Mouse (Mus musculus): Measurements from ENCODE around the gene Sumo1. TPM values are rescaled to one million over a fixed set of nuclear protein-coding genes. Genes with fewer than 3 reads are reported as not detected.

Sumo1 gene
- polyA plus RNA-seq, 1 experiment from 2014 or later = 359 TPM

DNA sequence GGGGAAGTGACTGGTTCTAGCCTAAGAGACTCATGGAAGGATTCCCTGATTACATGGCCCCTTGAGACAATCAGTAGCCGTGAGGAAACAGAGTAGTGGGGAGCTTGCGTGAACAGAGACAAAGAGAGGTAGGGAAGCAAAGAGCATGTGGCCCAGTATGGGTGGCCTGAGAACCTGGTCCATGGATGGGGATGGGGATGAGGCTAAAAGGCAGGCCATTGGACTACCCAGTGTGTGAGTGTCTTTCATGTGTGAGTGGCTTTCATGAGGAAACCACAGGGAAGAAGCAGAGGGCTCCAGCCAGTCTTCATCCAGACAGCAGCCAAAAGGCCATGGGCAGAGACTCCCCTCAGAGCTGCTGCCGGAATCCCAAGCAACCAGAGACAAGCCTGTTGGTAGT, 96.8 kb downstream of the Sumo1 start:
- ATAC-seq (ENCODE audit: low FRiP score) (0 out of 2 replicates have a peak, but pooled peaks have one; percentile 18), DNase-seq (ENCODE audit: low spot score) (no peak)
- Histone ChIP-seq H3K27me3 (ENCODE audit: control insufficient read depth, insufficient read depth, low read length) (no peaks in the 10 kb centered on the region), H3K27ac (peak overlapping the region; percentile 89), H3K4me1 (replicated peaks; ENCODE audit: control insufficient read depth, insufficient read depth, low read length) (peaks cover 10% of the 10 kb centered on the region), H3K4me3 (replicated peaks; ENCODE audit: low read length) (no peak overlapping the region), H3K9ac (peak overlapping the region; percentile 59), H3K36me3 (replicated peaks; ENCODE audit: control insufficient read depth, insufficient read depth) (no peaks in the 10 kb centered on the region), H3K4me2 (replicated peaks) (peak overlapping the region; percentile 52; the same call in 1 of the 2 replicates), H3K9me3 (ENCODE audit: control insufficient read depth, low read length) (no peaks in the 10 kb centered on the region)
- WGBS = 47% methylated on average over 3 of the region's 3 CpGs

DNA sequence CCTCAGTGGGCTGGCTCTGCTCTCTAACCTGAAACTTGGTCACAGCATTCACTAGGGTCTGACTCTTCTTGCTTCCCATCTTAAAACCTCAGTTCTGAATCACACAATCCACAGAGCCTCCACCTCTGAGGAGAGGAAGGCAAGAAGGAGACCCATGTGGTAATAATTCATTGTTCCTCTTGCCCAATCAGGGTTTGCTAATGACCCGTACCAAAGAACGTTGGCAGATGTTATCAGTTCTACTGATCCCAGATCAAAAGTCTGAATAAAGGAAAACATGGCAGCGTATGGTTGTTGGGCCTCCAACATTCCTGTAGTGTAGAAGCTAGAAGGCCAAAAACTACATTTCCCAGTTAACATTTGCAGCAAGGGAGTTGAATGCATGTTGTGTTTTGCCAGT, 99.1 kb downstream of the Sumo1 start:
- no peaks in the 10 kb centered on the region for H3K36me3 ChIP-seq (replicated peaks; ENCODE audit: control insufficient read depth, insufficient read depth)
- H3K4me2 ChIP-seq (replicated peaks) = no peak overlapping the region
- H3K4me1 ChIP-seq (replicated peaks; ENCODE audit: control insufficient read depth, insufficient read depth, low read length) = peaks cover 10% of the 10 kb centered on the region
- H3K27me3 ChIP-seq (ENCODE audit: control insufficient read depth, insufficient read depth, low read length) = no peaks in the 10 kb centered on the region
- no peak overlapping the region for H3K9ac ChIP-seq
- DNase-seq (ENCODE audit: low spot score) (no peak), ATAC-seq (ENCODE audit: low FRiP score) (no peak)
- H3K9me3 ChIP-seq (ENCODE audit: control insufficient read depth, low read length) = no peaks in the 10 kb centered on the region
- no peak overlapping the region for H3K4me3 ChIP-seq (replicated peaks; ENCODE audit: low read length)
- no peak overlapping the region for H3K27ac ChIP-seq
- WGBS = 85% methylated on average over 3 of the region's 3 CpGs

DNA sequence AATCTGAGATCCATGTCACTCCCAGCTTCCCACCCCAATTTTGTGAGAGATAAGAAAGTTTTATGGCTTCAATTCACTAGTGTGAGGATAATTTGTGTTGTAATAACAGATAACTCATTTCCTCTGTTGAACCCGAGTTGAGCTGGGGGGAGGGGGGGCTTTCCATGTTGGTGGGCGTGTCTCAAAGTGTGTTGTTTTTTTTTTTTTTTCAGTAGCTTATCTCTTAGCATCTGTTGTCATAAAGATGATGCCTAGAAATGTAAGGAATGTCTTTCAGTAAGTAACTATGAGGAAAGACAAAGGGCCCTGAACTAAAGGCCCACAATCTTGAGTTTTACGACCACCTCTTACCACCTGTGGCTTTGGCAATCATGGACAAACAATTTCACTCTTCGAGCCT, 99.9 kb downstream of the Sumo1 start:
- ATAC-seq (ENCODE audit: low FRiP score) = no peak
- no peaks in the 10 kb centered on the region for H3K36me3 ChIP-seq (replicated peaks; ENCODE audit: control insufficient read depth, insufficient read depth)
- no peaks in the 10 kb centered on the region for H3K9me3 ChIP-seq (ENCODE audit: control insufficient read depth, low read length)
- H3K4me1 ChIP-seq (replicated peaks; ENCODE audit: control insufficient read depth, insufficient read depth, low read length) = peaks cover 10% of the 10 kb centered on the region
- no peak overlapping the region for H3K9ac ChIP-seq
- H3K4me3 ChIP-seq (replicated peaks; ENCODE audit: low read length) = no peak overlapping the region
- no peak overlapping the region for H3K27ac ChIP-seq
- 81% methylated on average over 4 of the region's 4 CpGs for WGBS
- no peak overlapping the region for H3K4me2 ChIP-seq (replicated peaks)
- no peak for DNase-seq (ENCODE audit: low spot score)
- H3K27me3 ChIP-seq (ENCODE audit: control insufficient read depth, insufficient read depth, low read length) = no peaks in the 10 kb centered on the region

DNA sequence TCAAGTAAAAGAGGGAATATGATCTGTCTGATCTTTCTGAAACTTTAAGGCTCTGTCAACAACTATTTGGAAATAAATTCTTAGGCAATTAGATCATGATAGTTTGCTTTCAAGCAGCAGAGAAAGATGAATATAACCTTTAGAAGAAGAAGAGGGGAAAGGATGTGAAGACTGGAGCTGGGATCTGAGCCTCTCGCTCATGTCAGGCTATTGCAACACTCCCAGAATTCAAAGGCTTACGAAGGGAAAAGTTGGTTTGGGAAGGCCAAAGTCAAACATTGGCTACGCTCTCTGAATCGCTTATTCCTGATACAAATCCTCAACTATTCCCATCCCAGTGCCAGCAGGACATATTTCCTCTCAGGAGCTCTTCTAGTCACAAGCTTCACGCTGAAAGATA, 101.3 kb downstream of the Sumo1 start:
- ATAC-seq (ENCODE audit: low FRiP score) (no peak), DNase-seq (ENCODE audit: low spot score) (no peak)
- no peak overlapping the region for H3K4me2 ChIP-seq (replicated peaks)
- peaks cover 8% of the 10 kb centered on the region for H3K4me1 ChIP-seq (replicated peaks; ENCODE audit: control insufficient read depth, insufficient read depth, low read length)
- no peaks in the 10 kb centered on the region for H3K36me3 ChIP-seq (replicated peaks; ENCODE audit: control insufficient read depth, insufficient read depth)
- H3K4me3 ChIP-seq (replicated peaks; ENCODE audit: low read length) = no peak overlapping the region
- H3K27ac ChIP-seq = no peak overlapping the region
- WGBS = 89% methylated on average over 5 of the region's 5 CpGs
- no peaks in the 10 kb centered on the region for H3K27me3 ChIP-seq (ENCODE audit: control insufficient read depth, insufficient read depth, low read length)
- no peak overlapping the region for H3K9ac ChIP-seq
- no peaks in the 10 kb centered on the region for H3K9me3 ChIP-seq (ENCODE audit: control insufficient read depth, low read length)

DNA sequence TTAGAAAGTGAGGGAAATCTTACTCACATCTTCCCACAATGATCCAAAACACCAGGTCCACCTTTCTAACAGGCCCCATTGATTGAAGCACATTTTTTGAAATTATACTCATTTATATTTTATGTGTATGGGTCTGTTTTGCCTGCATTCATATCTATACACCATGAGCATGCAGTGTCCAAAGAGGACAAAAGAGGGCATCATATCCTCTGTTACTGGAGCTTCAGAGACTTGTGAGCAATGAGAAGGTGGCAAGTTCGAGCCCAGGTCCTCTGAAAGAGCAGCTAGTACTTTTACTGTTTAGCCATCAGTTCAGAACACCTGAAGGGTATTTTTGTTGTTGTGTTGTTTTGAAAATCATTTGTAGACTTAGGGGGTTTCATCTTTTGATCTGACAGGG, 102.4 kb downstream of the Sumo1 start:
- DNase-seq (ENCODE audit: low spot score) (no peak), ATAC-seq (ENCODE audit: low FRiP score) (no peak)
- H3K9me3 ChIP-seq (ENCODE audit: control insufficient read depth, low read length) = no peaks in the 10 kb centered on the region
- no peak overlapping the region for H3K9ac ChIP-seq
- H3K27ac ChIP-seq = no peak overlapping the region
- no peaks in the 10 kb centered on the region for H3K27me3 ChIP-seq (ENCODE audit: control insufficient read depth, insufficient read depth, low read length)
- H3K4me2 ChIP-seq (replicated peaks) = no peak overlapping the region
- no peaks in the 10 kb centered on the region for H3K36me3 ChIP-seq (replicated peaks; ENCODE audit: control insufficient read depth, insufficient read depth)
- 94% methylated on average over 1 of the region's 1 CpGs for WGBS
- H3K4me3 ChIP-seq (replicated peaks; ENCODE audit: low read length) = no peak overlapping the region
- H3K4me1 ChIP-seq (replicated peaks; ENCODE audit: control insufficient read depth, insufficient read depth, low read length) = no peaks in the 10 kb centered on the region

DNA sequence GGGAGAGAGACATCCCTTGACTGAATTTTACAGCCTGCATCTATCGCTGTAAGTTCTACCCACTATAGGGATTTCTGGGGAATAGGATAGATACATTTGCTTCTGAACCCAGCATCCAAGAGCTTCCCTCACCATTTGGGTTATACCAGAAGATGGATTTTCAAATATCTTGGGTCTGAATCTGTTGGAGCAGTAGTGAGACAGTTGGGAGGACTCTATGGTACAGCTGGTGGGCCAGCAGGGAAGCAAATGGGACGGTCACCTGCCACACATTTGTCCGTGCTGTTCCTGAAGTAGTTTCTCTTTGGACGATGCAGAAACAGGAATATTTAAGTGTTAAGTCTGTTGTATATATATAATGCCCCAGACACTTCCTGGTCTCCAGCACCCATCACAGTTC, 103.1 kb downstream of the Sumo1 start:
- Histone ChIP-seq H3K4me2 (replicated peaks) (no peak overlapping the region), H3K4me3 (replicated peaks; ENCODE audit: low read length) (no peak overlapping the region), H3K27me3 (ENCODE audit: control insufficient read depth, insufficient read depth, low read length) (no peaks in the 10 kb centered on the region), H3K9ac (no peak overlapping the region), H3K27ac (no peak overlapping the region), H3K36me3 (replicated peaks; ENCODE audit: control insufficient read depth, insufficient read depth) (no peaks in the 10 kb centered on the region), H3K4me1 (replicated peaks; ENCODE audit: control insufficient read depth, insufficient read depth, low read length) (no peaks in the 10 kb centered on the region), H3K9me3 (ENCODE audit: control insufficient read depth, low read length) (no peaks in the 10 kb centered on the region)
- WGBS = 91% methylated on average over 4 of the region's 4 CpGs
- DNase-seq (ENCODE audit: low spot score) (no peak), ATAC-seq (ENCODE audit: low FRiP score) (no peak)

DNA sequence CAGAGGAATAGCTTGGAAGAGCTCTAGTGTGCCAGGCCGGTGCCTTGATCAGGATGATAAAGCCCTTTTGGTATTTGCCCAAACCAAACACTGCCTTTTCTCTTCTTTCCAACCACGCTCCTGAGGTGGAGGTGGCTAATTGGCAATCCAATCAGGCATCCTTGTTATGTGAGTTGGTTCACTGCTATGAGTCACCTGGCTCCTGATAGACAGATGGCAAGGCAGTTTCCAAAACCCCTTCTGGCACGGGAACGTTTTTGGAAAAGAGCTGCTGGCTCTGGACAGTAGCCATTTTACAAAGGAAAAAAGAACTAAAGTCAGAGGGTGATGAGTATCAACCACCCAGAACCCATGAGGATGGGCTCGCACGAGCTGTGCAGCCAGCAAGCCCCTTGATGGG, 103.7 kb downstream of the Sumo1 start:
- Histone ChIP-seq H3K27ac (no peak overlapping the region), H3K36me3 (replicated peaks; ENCODE audit: control insufficient read depth, insufficient read depth) (no peaks in the 10 kb centered on the region), H3K4me3 (replicated peaks; ENCODE audit: low read length) (no peak overlapping the region), H3K27me3 (ENCODE audit: control insufficient read depth, insufficient read depth, low read length) (no peaks in the 10 kb centered on the region), H3K4me2 (replicated peaks) (no peak overlapping the region), H3K9me3 (ENCODE audit: control insufficient read depth, low read length) (no peaks in the 10 kb centered on the region), H3K4me1 (replicated peaks; ENCODE audit: control insufficient read depth, insufficient read depth, low read length) (no peaks in the 10 kb centered on the region), H3K9ac (no peak overlapping the region)
- no peak for DNase-seq (ENCODE audit: low spot score)
- 70% methylated on average over 6 of the region's 6 CpGs for WGBS
- no peak for ATAC-seq (ENCODE audit: low FRiP score)

DNA sequence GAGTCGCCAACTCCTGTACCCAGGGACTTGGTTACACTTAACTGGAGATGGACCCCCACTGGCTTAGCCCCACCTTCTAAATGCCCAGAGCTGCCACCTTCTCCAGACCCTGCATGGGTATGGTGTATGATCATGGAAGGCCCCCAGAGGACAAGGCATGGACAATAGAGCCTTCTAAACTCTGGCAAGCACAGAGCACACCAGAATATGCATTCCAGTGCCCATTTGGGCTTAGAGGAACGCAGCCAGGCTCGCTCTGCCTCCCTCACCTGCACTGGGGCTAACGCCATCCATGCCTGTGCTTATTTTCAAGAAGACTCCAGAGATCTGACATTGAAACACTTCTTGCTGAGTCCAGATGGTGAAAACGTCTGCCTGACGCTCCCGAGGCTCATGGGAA, 104.4 kb downstream of the Sumo1 start:
- H3K9me3 ChIP-seq (ENCODE audit: control insufficient read depth, low read length) = no peaks in the 10 kb centered on the region
- H3K27me3 ChIP-seq (ENCODE audit: control insufficient read depth, insufficient read depth, low read length) = no peaks in the 10 kb centered on the region
- H3K9ac ChIP-seq = no peak overlapping the region
- DNase-seq (ENCODE audit: low spot score) = no peak
- no peak overlapping the region for H3K4me3 ChIP-seq (replicated peaks; ENCODE audit: low read length)
- H3K4me1 ChIP-seq (replicated peaks; ENCODE audit: control insufficient read depth, insufficient read depth, low read length) = no peaks in the 10 kb centered on the region
- H3K36me3 ChIP-seq (replicated peaks; ENCODE audit: control insufficient read depth, insufficient read depth) = no peaks in the 10 kb centered on the region
- 73% methylated on average over 7 of the region's 7 CpGs for WGBS
- H3K4me2 ChIP-seq (replicated peaks) = no peak overlapping the region
- ATAC-seq (ENCODE audit: low FRiP score) = no peak
- H3K27ac ChIP-seq = no peak overlapping the region

DNA sequence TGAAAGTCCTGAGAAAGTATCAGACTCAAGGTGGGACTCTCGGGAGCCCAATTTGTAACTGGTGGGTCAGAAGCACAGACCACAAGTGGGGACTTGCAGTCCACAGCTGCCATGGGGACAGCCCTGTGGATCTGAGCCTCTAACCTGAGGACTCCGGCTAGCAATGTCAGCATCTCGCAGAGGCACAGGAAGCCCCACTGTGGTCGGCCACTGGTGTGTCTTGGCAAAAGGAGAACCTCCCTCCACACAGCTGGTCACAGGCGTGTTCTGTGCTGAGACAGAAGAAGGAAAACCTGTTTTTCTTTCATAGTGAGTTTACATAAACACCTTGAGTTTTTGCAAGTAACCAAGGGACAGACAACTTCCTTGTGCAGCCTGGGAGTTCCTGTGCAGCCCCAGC, 104.8 kb downstream of the Sumo1 start:
- H3K9ac ChIP-seq = no peak overlapping the region

DNA sequence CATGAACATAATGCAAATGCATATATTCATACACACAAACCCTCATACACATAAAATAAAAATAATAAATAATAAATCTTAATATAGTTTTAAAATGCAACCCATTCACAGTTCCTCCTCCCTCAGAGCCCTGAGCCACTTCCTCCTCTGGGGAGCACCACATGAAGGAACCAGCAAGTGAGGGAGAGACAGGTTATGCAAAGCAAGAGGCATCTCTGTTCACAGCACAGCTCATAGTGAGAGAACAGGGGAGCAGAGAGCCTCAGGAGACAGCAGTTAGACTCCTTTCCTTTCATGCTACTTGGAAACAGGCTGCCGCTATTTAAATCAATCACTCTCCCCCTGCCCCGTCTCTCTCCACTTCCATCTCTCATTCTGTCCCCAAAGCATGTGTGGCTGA, 107.1 kb downstream of the Sumo1 start:
- Histone ChIP-seq H3K4me2 (replicated peaks) (no peak overlapping the region), H3K9ac (no peak overlapping the region), H3K9me3 (ENCODE audit: control insufficient read depth, low read length) (no peaks in the 10 kb centered on the region), H3K36me3 (replicated peaks; ENCODE audit: control insufficient read depth, insufficient read depth) (no peaks in the 10 kb centered on the region), H3K27me3 (ENCODE audit: control insufficient read depth, insufficient read depth, low read length) (no peaks in the 10 kb centered on the region), H3K27ac (no peak overlapping the region), H3K4me3 (replicated peaks; ENCODE audit: low read length) (no peak overlapping the region), H3K4me1 (replicated peaks; ENCODE audit: control insufficient read depth, insufficient read depth, low read length) (no peaks in the 10 kb centered on the region)
- 41% methylated on average over 2 of the region's 2 CpGs for WGBS
- no peak for ATAC-seq (ENCODE audit: low FRiP score)
- DNase-seq (ENCODE audit: low spot score) = no peak

More for the DNA sequence above, 104.8 kb downstream of the Sumo1 start:
- ATAC-seq (ENCODE audit: low FRiP score) (no peak), DNase-seq (ENCODE audit: low spot score) (no peak)
- H3K4me3 ChIP-seq (replicated peaks; ENCODE audit: low read length) = no peak overlapping the region
- H3K9me3 ChIP-seq (ENCODE audit: control insufficient read depth, low read length) = no peaks in the 10 kb centered on the region
- no peak overlapping the region for H3K4me2 ChIP-seq (replicated peaks)
- no peaks in the 10 kb centered on the region for H3K4me1 ChIP-seq (replicated peaks; ENCODE audit: control insufficient read depth, insufficient read depth, low read length)
- H3K36me3 ChIP-seq (replicated peaks; ENCODE audit: control insufficient read depth, insufficient read depth) = no peaks in the 10 kb centered on the region
- 83% methylated on average over 5 of the region's 5 CpGs for WGBS
- no peak overlapping the region for H3K27ac ChIP-seq
- H3K27me3 ChIP-seq (ENCODE audit: control insufficient read depth, insufficient read depth, low read length) = no peaks in the 10 kb centered on the region
